Mouse (Mus musculus) c-Kit-positive CD71-negative TER-119-negative erythroid progenitor cells, embryonic 14.5 days (primary cell): ENCODE measurements around the gene Mcat.

Experiments
- DNase-seq: peaks from one replicate; pipeline ENCODE4 v3.0.0-alpha.2; 2013; ENCODE audit warnings: low read depth

Mcat gene

GRCm38 (mm10) chr15:83535890-83536231 is 27.7 kb downstream of the Mcat start:
- no peak for DNase-seq

- DNase-seq, result no peak
Observed at GRCm38 (mm10) chr15:83534960-83535889, 28.4 kb downstream of the Mcat start.

GRCm38 (mm10) chr15:83532606-83533005 is 31.0 kb downstream of the Mcat start:
- no peak for DNase-seq

GRCm38 (mm10) chr15:83531961-83532469 is 31.6 kb downstream of the Mcat start:
- DNase-seq, result no peak

- DNase-seq, result no peak
Observed at GRCm38 (mm10) chr15:83530688-83531087, 32.9 kb downstream of the Mcat start.

- no peak for DNase-seq
Observed at GRCm38 (mm10) chr15:83530233-83530632, 33.4 kb downstream of the Mcat start.

GRCm38 (mm10) chr15:83529765-83530164 is 33.8 kb downstream of the Mcat start:
- no peak for DNase-seq

- no peak for DNase-seq
Observed at GRCm38 (mm10) chr15:83528892-83529291, 34.7 kb downstream of the Mcat start.

- DNase-seq, result no peak
Observed at GRCm38 (mm10) chr15:83527747-83528146, 35.8 kb downstream of the Mcat start.

- DNase-seq, result no peak
Observed at GRCm38 (mm10) chr15:83527092-83527437, 36.5 kb downstream of the Mcat start.

- no peak for DNase-seq
Observed at GRCm38 (mm10) chr15:83526424-83527091, 37.0 kb downstream of the Mcat start, which contains the start of gene Bik. Bik (plus strand) TSS chr15:83526862.

GRCm38 (mm10) chr15:83524333-83524729 is 39.3 kb downstream of the Mcat start:
- DNase-seq, result no peak

GRCm38 (mm10) chr15:83523638-83524332 is 39.8 kb downstream of the Mcat start:
- DNase-seq, result no peak

GRCm38 (mm10) chr15:83523196-83523595 is 40.4 kb downstream of the Mcat start:
- DNase-seq, result no peak

- DNase-seq, result no peak
Observed at GRCm38 (mm10) chr15:83520861-83521382, 42.7 kb downstream of the Mcat start.

GRCm38 (mm10) chr15:83518215-83519048 is 45.2 kb downstream of the Mcat start:
- peak; percentile 74 for DNase-seq

- no peak for DNase-seq
Observed at GRCm38 (mm10) chr15:83515018-83515417, 48.6 kb downstream of the Mcat start.

- DNase-seq, result no peak
Observed at GRCm38 (mm10) chr15:83512489-83513281, 50.9 kb downstream of the Mcat start.

- peak; percentile 87 for DNase-seq
Observed at GRCm38 (mm10) chr15:83510805-83511405, 52.7 kb downstream of the Mcat start, which contains the start of gene Ttll1. Ttll1 (minus strand) TSS chr15:83510893.
